Mouse (Mus musculus) intestine, postnatal 0 days (tissue): ENCODE data around the gene Jarid2. TPM values are rescaled to one million over a fixed set of nuclear protein-coding genes. Genes with fewer than 3 reads are reported as not detected.

Experiments
- ATAC-seq: fragments of 200-750 bp; cut with Nextera tagmentation; 2 replicates; pipeline ENCODE4 v1.8.0; 2017; ENCODE audit warnings: mild to moderate bottlenecking, moderate TSS enrichment, moderate library complexity
- H3K27ac ChIP-seq: fragments of 300-500 bp; sonication (generic); 2 replicates; pipeline ENCODE4 v1.5.1; 2014; ENCODE audit warnings: mild to moderate bottlenecking, low read depth, low read length, moderate library complexity
- H3K27me3 ChIP-seq: fragments of 300-500 bp; sonication (generic); replicated peaks from 2 replicates; pipeline ENCODE4 v1.6.1; 2014; ENCODE audit warnings: low read length, mixed read lengths; ENCODE audit not compliant: control insufficient read depth, insufficient read depth
- H3K36me3 ChIP-seq: fragments of 300-500 bp; sonication (generic); 2 replicates; pipeline ENCODE4 v1.6.1; 2014; ENCODE audit warnings: mild to moderate bottlenecking, moderate library complexity; ENCODE audit not compliant: control insufficient read depth, insufficient read depth
- H3K4me1 ChIP-seq: fragments of 300-500 bp; sonication (generic); replicated peaks from 2 replicates; pipeline ENCODE4 v1.6.1; 2014; ENCODE audit warnings: antibody characterized with exemption, low read length, mixed read lengths; ENCODE audit not compliant: control insufficient read depth, insufficient read depth
- H3K4me2 ChIP-seq: fragments of 300-500 bp; sonication (generic); replicated peaks from 2 replicates; pipeline ENCODE4 v1.6.1; 2014; ENCODE audit warnings: low read depth, mild to moderate bottlenecking, moderate library complexity
- H3K4me3 ChIP-seq: fragments of 300-500 bp; sonication (generic); 2 replicates; pipeline ENCODE4 v1.5.1; 2014; ENCODE audit warnings: low read depth, low read length
- H3K9ac ChIP-seq: fragments of 300-500 bp; sonication (generic); 2 replicates; pipeline ENCODE4 v1.6.1; 2014; ENCODE audit warnings: mild to moderate bottlenecking, low read depth, low read length
- H3K9me3 ChIP-seq: fragments of 300-500 bp; sonication (generic); 2 replicates; pipeline ENCODE4 v1.6.1; 2016; ENCODE audit warnings: mixed run types; ENCODE audit not compliant: control insufficient read depth
- CTCF ChIP-seq: sonication (generic); IDR thresholded peaks from 2 replicates; pipeline ENCODE4 v1.5.1; 2016; ENCODE audit warnings: low read depth, mild to moderate bottlenecking, control low read depth, antibody characterized with exemption, moderate library complexity
- WGBS: fragments of 180-500 bp; shearing (Covaris S2); extraction: QIAGEN DNeasy Blood & Tissue Kit; methylation state at CpG from one replicate; pipeline ENCODE4 v1.1.7; 2014; 5-methylcytosine and 5-hydroxymethylcytosine counted together
- polyA plus RNA-seq: library from polyadenylated mRNA; unstranded; fragments of >200 nt; fragmentation: Nextera tagmentation; extraction: Ambion mirVana; gene quantifications from 2 replicates; pipeline ENCODE4 v1.2.1, GENCODE M21; 2015

Jarid2 gene
- polyA plus RNA-seq, 1 experiment from 2014 or later: 6.8 TPM

DNA sequence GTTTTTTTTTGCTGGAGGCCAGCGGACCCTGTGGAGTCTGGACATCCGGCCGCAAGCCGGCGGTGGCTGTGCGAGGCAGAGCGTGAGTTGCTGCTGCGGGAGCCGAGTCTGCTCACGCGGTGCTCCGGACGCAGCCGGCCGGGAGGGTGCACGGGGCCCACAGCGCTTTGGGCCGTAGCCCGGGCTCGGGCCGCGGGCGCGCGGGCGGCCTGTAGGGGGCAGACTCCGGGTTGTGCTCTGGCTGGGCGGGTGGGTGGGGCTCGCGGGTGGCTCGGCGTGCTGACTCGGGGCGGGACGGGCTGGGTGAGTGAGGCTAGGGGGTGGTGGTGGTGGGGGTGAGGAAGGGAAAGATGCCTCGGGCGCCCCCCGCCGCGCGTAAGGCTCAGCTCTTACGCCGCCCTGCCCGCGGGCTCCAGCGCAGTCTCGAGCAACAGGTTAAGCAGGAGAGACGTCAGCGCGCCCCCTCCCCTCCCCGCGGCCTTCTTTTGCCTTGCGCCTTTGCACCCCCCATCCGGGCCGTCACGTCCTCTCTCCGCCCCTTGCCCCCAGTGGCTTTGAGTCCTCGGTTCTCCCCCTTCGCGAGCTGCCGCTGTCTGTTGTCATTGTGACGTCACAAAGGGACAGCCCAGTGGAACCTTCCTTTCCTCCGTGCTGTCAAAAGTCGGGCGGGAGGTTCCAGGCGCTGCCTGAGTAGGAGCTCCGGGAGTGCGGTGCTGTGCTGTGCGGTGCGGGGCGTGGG lies 4.3 kb downstream of the Jarid2 start:
- Histone ChIP-seq H3K4me1 (peaks cover 3% of the 10 kb centered on the region; the same call in 1 of the 2 replicates), H3K27ac (peak overlapping the region; percentile 77), H3K27me3 (no peaks in the 10 kb centered on the region), H3K4me3 (peak overlapping the region; percentile 71), H3K9ac (peak overlapping the region; percentile 70), H3K36me3 (no peaks in the 10 kb centered on the region), H3K9me3 (no peaks in the 10 kb centered on the region), H3K4me2 (peak overlapping the region; percentile 97)
- WGBS: under 1% methylated on average over 36 of the region's 71 CpGs
- peak; percentile 70 for TF ChIP-seq CTCF
- peak; percentile 52 for ATAC-seq

DNA sequence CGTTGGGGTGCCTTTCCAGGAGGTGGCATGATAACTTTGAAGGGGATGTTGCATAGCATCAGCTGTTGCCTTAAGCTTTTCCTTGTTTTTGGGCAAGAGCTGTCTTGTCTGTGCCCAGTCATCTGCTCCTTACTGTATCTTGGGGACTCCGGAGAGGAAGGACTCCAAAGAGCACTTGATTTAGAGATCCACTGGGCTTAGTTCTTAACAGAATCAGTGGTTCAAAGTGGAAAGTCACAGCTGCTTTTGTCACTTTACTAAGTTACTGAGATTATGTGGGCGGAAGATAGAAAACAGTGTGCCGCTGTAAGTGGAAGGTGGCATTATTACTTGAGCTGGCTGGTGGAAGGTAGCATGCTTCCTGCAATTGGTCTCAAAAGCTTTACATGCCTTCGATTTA lies 5.2 kb downstream of the Jarid2 start:
- Histone ChIP-seq H3K4me3 (peak overlapping the region; percentile 71; the same call in 1 of the 2 replicates), H3K27ac (no peak overlapping the region), H3K4me1 (peaks cover 3% of the 10 kb centered on the region; the same call in 1 of the 2 replicates), H3K4me2 (peak overlapping the region; percentile 97), H3K9me3 (no peaks in the 10 kb centered on the region), H3K36me3 (no peaks in the 10 kb centered on the region), H3K27me3 (no peaks in the 10 kb centered on the region), H3K9ac (no peak overlapping the region)
- no peak for ATAC-seq
- WGBS: 66% methylated on average over 5 of the region's 5 CpGs
- peak; percentile 21; the same call in 1 of the 2 replicates for TF ChIP-seq CTCF

DNA sequence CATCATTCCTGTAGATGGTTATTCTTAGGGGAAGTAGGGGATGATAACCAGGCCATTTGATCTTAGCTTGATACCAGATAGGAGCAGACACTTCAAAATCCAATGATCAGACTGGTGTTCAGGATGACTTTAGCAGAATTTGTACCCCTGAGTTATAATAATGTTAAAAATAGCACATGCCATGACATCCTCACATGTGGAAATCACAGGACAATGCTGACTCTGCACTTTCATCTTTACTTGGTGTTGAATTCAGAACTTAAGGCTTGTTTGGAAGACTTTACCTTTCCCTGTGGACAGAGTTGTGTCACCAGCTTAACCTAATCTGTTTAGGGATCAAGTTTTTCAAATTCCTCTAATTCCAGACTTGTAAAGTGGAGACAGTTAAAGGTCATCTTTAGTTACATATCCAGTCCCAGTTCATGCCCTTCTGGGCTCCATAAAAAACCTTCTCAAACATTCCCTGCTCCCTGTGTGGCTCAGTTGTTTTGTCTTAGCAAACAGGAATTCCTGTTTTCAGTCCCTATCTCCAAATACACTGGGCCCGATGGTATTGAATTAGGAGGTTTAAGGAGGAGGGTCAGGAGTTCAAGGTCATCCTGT lies 5.9 kb downstream of the Jarid2 start:
- no peak overlapping the region for H3K9ac ChIP-seq
- no peak overlapping the region for H3K27ac ChIP-seq

DNA sequence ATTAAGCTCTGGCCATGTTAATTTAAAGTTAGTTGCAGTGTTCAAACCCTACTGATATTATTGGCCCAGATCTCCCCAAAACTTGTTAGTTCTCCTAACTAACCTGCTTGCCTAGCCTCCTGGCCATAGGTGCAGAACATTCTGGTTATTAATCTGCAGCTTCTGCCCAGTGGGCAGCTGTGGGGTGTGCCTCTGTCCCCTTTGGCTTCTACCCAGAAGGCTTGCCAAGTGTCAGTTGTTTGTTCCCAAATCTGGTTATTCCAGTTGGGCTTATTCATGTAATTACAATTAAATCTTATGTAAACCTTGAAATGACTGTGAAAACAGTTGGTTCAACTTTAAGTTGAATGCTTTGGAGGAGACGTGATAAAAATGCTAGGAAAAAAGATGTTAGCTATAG lies 8.0 kb downstream of the Jarid2 start:
- H3K27me3 ChIP-seq: no peaks in the 10 kb centered on the region
- ATAC-seq: no peak
- no peak overlapping the region for H3K27ac ChIP-seq
- H3K36me3 ChIP-seq: no peaks in the 10 kb centered on the region
- 54% methylated on average over 1 of the region's 1 CpGs for WGBS
- H3K4me2 ChIP-seq: no peak overlapping the region
- H3K4me1 ChIP-seq: peaks cover 3% of the 10 kb centered on the region
- no peak overlapping the region for H3K9ac ChIP-seq
- no peak overlapping the region for H3K4me3 ChIP-seq
- no peaks in the 10 kb centered on the region for H3K9me3 ChIP-seq
- TF ChIP-seq CTCF: no peak

More for the DNA sequence above, 5.9 kb downstream of the Jarid2 start:
- peaks cover 3% of the 10 kb centered on the region; the same call in 1 of the 2 replicates for H3K4me1 ChIP-seq
- TF ChIP-seq CTCF: no peak
- WGBS: 56% methylated on average over 1 of the region's 1 CpGs
- no peaks in the 10 kb centered on the region for H3K9me3 ChIP-seq
- H3K27me3 ChIP-seq: no peaks in the 10 kb centered on the region
- H3K36me3 ChIP-seq: no peaks in the 10 kb centered on the region
- H3K4me2 ChIP-seq: no peak overlapping the region
- H3K4me3 ChIP-seq: no peak overlapping the region
- no peak for ATAC-seq

DNA sequence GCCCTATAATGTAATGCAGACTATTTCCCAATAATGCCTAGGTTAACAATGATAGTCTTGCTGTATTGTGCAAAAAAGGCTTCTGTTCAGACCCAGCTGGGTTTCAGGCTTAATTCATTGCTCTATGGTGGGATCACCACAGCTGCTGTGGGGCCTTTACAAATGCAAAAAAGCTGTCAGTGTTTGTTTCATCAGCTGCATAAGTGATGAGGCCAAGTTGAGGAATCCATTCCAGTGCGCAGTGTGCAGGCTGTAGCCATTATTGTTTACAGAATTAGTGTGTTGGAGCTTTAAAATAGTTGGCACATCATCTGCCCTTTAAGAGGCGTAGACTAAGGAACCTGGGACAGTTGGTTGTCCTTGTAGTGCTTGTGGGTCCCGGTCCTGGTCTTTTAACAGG lies 22.5 kb downstream of the Jarid2 start:
- ATAC-seq: no peak
- Histone ChIP-seq H3K9me3 (no peaks in the 10 kb centered on the region), H3K4me2 (no peak overlapping the region), H3K27me3 (no peaks in the 10 kb centered on the region), H3K36me3 (no peaks in the 10 kb centered on the region), H3K4me1 (no peaks in the 10 kb centered on the region), H3K4me3 (no peak overlapping the region), H3K9ac (no peak overlapping the region), H3K27ac (no peak overlapping the region)
- TF ChIP-seq CTCF: no peak
- WGBS: 77% methylated on average over 3 of the region's 3 CpGs

DNA sequence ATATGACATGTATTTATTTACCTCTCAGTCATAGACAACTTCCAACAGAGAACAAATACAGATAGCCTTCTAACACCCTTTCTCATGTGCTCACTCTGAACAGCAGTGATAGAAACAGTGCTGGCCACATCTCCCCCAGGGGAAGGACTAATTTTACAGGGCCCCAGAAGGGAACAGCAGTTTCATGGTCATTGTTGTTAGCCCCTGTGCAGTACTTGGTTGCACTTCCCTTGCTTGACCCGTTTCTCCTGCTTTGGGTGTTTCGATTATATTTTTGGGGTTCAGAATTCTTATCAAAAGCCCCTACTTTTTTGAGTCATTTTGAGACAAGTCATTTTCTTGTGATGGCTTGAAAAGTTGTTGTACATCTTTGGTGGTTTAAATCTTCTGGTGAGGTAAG lies 23.9 kb downstream of the Jarid2 start:
- Histone ChIP-seq H3K9me3 (no peaks in the 10 kb centered on the region), H3K4me3 (no peak overlapping the region), H3K4me1 (no peaks in the 10 kb centered on the region), H3K27ac (no peak overlapping the region), H3K4me2 (no peak overlapping the region), H3K27me3 (no peaks in the 10 kb centered on the region), H3K36me3 (no peaks in the 10 kb centered on the region), H3K9ac (no peak overlapping the region)
- no peak for TF ChIP-seq CTCF
- 96% methylated on average over 2 of the region's 2 CpGs for WGBS
- no peak for ATAC-seq
